Mouse (Mus musculus) heart, embryonic 11.5 days (tissue): ENCODE data around the gene Slc5a7. TPM values are rescaled to one million over a fixed set of nuclear protein-coding genes. Genes with fewer than 3 reads are reported as not detected.

Source experiments
- ATAC-seq: fragments of 200-750 bp; cut with Nextera tagmentation; replicated peaks from 2 replicates; pipeline ENCODE4 v1.8.0; 2017; ENCODE audit warnings: moderate library complexity; ENCODE audit not compliant: insufficient number of reproducible peaks, low FRiP score, low TSS enrichment
- H3K27ac ChIP-seq: fragments of 300-500 bp; sonication (generic); 2 replicates; pipeline ENCODE4 v1.5.1; 2014; ENCODE audit warnings: mild to moderate bottlenecking, low read depth, low read length
- H3K27me3 ChIP-seq: fragments of 300-500 bp; sonication (generic); 2 replicates; pipeline ENCODE4 v1.6.1; 2014; ENCODE audit warnings: mild to moderate bottlenecking, low read length, mixed read lengths; ENCODE audit not compliant: control insufficient read depth, insufficient read depth
- H3K36me3 ChIP-seq: fragments of 300-500 bp; sonication (generic); 2 replicates; pipeline ENCODE4 v1.6.1; 2014; ENCODE audit warnings: mild to moderate bottlenecking, low read length, moderate library complexity, mixed read lengths; ENCODE audit not compliant: control insufficient read depth, insufficient read depth
- H3K4me1 ChIP-seq: fragments of 300-500 bp; sonication (generic); 2 replicates; pipeline ENCODE4 v1.6.1; 2014; ENCODE audit warnings: low read length; ENCODE audit not compliant: control insufficient read depth, insufficient read depth
- H3K4me2 ChIP-seq: fragments of 300-500 bp; sonication (generic); 2 replicates; pipeline ENCODE4 v1.6.1; 2014; ENCODE audit warnings: mild to moderate bottlenecking, moderate library complexity
- H3K4me3 ChIP-seq: fragments of 300-500 bp; sonication (generic); 2 replicates; pipeline ENCODE4 v1.5.1; 2014; ENCODE audit warnings: low read depth, low read length
- H3K9ac ChIP-seq: fragments of 300-500 bp; sonication (generic); 2 replicates; pipeline ENCODE4 v1.6.1; 2014; ENCODE audit warnings: mild to moderate bottlenecking, low read depth, low read length, moderate library complexity
- H3K9me3 ChIP-seq: fragments of 300-500 bp; sonication (generic); replicated peaks from 2 replicates; pipeline ENCODE4 v1.6.1; 2016; ENCODE audit warnings: low read length; ENCODE audit not compliant: control insufficient read depth
- WGBS: fragments of 180-500 bp; shearing (Covaris S2); extraction: QIAGEN DNeasy Blood & Tissue Kit; methylation state at CpG from one replicate; pipeline ENCODE4 v1.1.7; 2014; ENCODE audit not compliant: insufficient replicate concordance; 5-methylcytosine and 5-hydroxymethylcytosine counted together
- polyA plus RNA-seq: library from polyadenylated mRNA; unstranded; fragments of >200 nt; fragmentation: Nextera tagmentation; extraction: Ambion mirVana; gene quantifications from 2 replicates; pipeline ENCODE4 v1.2.1, GENCODE M21; 2014

Gene Slc5a7
- polyA plus RNA-seq: 0.23 and 0.68 TPM in 2 replicates

DNA sequence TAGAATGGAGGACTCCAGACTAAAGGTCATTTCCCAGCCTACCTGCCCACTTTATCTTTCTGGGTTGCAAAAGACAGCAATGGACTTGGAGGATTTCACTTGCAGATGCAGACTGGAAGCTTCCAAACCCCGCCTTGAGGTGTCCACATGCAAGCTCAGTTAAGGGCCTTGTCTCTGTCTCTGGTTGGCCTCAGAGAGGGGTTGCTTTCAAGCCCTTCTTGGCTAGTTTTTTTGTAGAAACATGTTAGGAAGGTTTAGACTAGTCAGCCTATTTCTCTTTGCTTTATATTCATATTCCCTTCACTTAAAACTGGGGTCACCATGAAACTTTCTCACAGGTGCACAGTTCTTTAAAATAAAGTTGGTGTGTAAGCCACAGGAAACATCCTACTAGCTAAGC, at the start of gene Slc5a7:
TSS of gene Slc5a7 (minus strand) at position 101 of the 400 bp plus-strand sequence.
- WGBS: 21% methylated on average over 1 of the region's 1 CpGs
- H3K27me3 ChIP-seq: peaks cover 3% of the 10 kb centered on the region; the same call in 1 of the 2 replicates
- H3K9ac ChIP-seq: peak within 1 kb of the TSS; percentile 72
- H3K9me3 ChIP-seq: no peaks in the 10 kb centered on the region
- no peak for ATAC-seq
- peak within 1 kb of the TSS; percentile 61 for H3K4me3 ChIP-seq
- H3K36me3 ChIP-seq: no peaks in the 10 kb centered on the region
- no peak within 1 kb of the TSS for H3K27ac ChIP-seq
- H3K4me1 ChIP-seq: no peaks in the 10 kb centered on the region
- H3K4me2 ChIP-seq: peak within 1 kb of the TSS; percentile 98

DNA sequence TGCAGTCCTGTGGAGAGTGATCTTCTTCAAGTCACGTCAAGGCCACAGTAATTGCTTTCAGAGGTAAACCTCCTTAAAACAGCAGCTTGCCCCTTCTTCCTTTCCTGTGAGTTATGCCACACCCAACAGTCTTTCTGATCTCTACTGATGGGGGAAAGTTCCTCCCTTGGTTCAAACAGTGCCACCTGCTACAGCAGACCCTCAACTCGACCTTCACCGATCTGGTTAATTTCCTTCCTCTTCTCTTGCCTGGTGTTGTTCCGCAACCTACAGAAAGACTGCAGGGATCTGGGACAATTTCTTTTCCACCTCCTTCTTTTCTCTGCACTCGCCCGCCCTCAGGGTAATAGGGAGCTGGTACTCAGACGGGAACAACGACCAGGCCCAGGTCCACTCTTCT, 48.8 kb upstream of the Slc5a7 start:
- ATAC-seq: no peak
- H3K36me3 ChIP-seq: no peaks in the 10 kb centered on the region
- no peaks in the 10 kb centered on the region for H3K27me3 ChIP-seq
- H3K27ac ChIP-seq: no peak overlapping the region
- H3K4me1 ChIP-seq: no peaks in the 10 kb centered on the region
- H3K4me2 ChIP-seq: no peak overlapping the region
- no peaks in the 10 kb centered on the region for H3K9me3 ChIP-seq
- 78% methylated on average over 8 of the region's 8 CpGs for WGBS
- H3K9ac ChIP-seq: no peak overlapping the region
- H3K4me3 ChIP-seq: no peak overlapping the region

DNA sequence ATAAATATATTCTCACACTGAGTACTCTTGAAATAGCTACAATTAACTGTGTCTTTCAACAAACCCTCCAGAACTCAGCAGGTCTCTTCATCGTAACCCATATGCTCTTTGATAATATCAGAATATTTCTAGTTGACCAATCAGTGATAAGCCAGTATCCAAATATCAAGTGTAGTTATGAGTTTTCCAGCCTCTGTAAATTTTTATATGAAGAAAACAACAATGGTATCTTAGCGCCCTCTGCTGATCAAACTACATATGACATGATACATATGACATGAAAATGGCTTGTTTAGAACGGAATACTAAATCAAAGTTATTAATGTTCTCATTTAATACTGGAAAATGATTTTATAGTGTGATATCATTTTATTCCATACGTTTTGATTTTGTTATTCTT, 44.6 kb upstream of the Slc5a7 start:
- no peak overlapping the region for H3K9ac ChIP-seq
- no peaks in the 10 kb centered on the region for H3K9me3 ChIP-seq
- 19% methylated on average over 4 of the region's 4 CpGs for WGBS
- no peak for ATAC-seq
- no peak overlapping the region for H3K4me3 ChIP-seq
- no peaks in the 10 kb centered on the region for H3K36me3 ChIP-seq
- no peak overlapping the region for H3K27ac ChIP-seq
- H3K4me1 ChIP-seq: no peaks in the 10 kb centered on the region
- no peak overlapping the region for H3K4me2 ChIP-seq
- no peaks in the 10 kb centered on the region for H3K27me3 ChIP-seq

DNA sequence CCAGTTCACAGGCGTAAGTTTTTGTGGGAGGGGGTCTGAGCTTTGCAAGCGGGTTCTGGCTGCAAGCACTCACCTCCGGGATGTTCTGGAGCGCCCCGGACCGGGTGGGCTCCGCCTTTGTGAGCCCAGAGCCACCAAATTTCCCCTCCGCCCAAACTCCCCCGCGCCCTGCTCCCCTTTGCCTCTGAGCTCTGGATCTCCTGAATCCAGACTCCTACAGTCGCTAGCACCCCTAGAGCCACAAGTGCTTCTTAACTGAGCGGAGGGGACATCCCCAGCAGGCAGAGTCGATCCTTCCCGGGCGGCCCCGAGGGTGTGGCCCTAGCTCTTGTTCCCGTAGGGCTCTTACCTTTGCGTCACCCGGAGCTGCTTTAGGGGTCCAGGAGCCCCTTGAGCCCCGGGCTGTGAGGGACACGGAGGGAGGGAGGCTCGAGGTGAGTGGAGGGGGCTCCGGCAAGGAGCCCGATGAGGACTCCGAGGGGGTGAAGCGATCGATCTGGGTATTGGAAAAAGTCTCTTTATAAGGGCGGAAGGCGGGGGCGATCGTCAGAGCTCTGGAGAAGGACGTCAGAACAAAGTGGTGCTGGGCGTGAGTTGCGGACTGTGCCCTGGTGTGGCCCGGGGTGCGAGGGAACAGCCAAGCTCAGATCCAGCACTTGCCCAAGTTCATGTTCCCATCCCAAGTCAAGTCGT, 456 bp downstream of the Slc5a7 start:
- Histone ChIP-seq H3K27ac (no peak overlapping the region), H3K9me3 (no peaks in the 10 kb centered on the region), H3K27me3 (peaks cover 3% of the 10 kb centered on the region; the same call in 1 of the 2 replicates), H3K4me1 (no peaks in the 10 kb centered on the region), H3K36me3 (no peaks in the 10 kb centered on the region), H3K4me2 (peak overlapping the region; percentile 98), H3K9ac (peak overlapping the region; percentile 72), H3K4me3 (peak overlapping the region; percentile 61)
- peak; percentile 67 for ATAC-seq
- WGBS: 2% methylated on average over 37 of the region's 37 CpGs

DNA sequence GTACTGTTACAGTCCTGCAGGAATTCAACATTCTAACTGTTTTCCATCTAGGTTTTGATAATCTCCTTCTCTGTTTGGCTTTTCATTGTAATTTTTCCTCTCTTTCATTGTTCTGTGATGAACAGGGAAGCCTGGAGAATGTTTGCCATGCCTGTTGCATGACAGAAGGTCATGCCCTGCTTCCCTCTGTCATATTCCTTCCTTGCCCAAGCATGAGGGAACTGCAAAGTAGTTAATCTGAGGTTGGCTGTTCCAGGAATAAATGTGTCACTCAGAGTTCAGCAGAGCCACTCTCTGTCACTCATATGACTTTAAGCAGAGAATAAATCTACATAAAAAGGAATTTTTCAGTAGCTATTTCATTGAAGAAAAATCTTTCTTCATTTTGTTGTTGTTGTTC, 48.1 kb downstream of the Slc5a7 start:
- ATAC-seq: no peak
- Histone ChIP-seq H3K36me3 (no peaks in the 10 kb centered on the region), H3K27ac (no peak overlapping the region), H3K27me3 (no peaks in the 10 kb centered on the region), H3K9me3 (no peaks in the 10 kb centered on the region), H3K4me3 (no peak overlapping the region), H3K4me1 (no peaks in the 10 kb centered on the region), H3K9ac (no peak overlapping the region), H3K4me2 (no peak overlapping the region)

DNA sequence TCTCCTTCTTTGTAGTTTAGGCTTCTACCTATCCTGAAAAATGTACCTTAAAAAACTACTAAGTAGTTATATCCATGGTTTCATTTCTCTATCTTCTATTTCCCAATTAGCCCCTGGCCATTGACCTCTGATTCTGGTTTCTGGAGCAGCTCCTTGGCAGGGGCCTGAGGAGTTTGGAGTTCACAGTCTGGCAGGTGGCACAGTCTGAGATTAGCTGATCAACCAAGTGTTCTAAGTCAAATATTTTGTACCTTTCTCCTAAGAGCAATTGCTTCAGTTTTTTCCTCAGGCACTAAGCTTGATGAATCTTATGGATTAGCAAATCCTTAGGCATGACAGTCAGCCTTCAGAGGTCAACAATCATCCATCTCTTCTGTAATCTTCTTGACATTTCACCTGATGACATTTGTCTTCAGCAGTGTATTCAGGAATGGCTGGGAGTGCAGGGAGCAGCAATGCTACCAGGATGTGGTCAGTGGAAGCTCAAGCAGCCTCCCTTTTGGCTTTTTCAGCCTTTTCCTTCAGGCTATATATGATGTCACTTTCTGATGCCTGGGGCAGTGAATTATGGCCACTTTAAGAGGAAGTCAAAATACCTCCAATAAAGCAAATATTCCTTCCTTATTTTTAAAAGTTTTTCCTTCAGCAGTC, 55.1 kb downstream of the Slc5a7 start:
- Histone ChIP-seq H3K36me3 (no peaks in the 10 kb centered on the region), H3K27ac (no peak overlapping the region), H3K27me3 (no peaks in the 10 kb centered on the region), H3K4me1 (no peaks in the 10 kb centered on the region), H3K9ac (no peak overlapping the region), H3K4me2 (no peak overlapping the region), H3K9me3 (no peaks in the 10 kb centered on the region), H3K4me3 (no peak overlapping the region)
- no peak for ATAC-seq

DNA sequence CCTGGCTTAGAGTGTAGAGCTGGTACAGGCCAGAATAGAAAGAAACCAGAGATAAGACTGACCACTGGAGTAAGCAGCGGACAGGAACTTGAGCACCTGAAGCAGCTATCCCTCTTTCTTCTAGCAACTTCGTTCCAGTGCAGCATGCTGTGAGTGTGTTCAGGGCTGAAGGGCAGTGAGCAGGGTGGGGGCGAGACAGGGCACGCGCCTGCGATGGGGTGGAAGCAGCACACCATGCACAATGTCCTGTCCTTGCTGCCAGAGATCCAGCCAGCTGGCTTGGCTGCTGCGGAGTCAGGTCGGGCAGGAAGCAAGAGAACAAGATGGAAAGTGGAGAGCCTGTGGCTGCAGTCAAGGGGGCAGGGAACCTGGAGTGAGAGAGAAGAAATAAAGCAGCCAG, 59.4 kb downstream of the Slc5a7 start:
- Histone ChIP-seq H3K9ac (no peak overlapping the region), H3K27ac (no peak overlapping the region), H3K4me1 (no peaks in the 10 kb centered on the region), H3K4me2 (no peak overlapping the region), H3K27me3 (no peaks in the 10 kb centered on the region), H3K4me3 (no peak overlapping the region), H3K36me3 (no peaks in the 10 kb centered on the region), H3K9me3 (no peaks in the 10 kb centered on the region)
- no peak for ATAC-seq
- WGBS: 57% methylated on average over 8 of the region's 8 CpGs
